Mouse (Mus musculus) left cerebral cortex, adult 9 months (tissue): ENCODE results near the gene Zg16.
"Not testable (repeated sequence)": the region's sequence is repeated elsewhere in the genome, so short reads cannot be mapped to it uniquely, and the experiment has no call there.

ENCODE experiments used
- DNase-seq, 2 experiments: peaks; one replicate each; pipeline ENCODE4 v3.0.0; 2022; ENCODE audit warnings: low spot score in 2 of 2

The Zg16 gene

DNA sequence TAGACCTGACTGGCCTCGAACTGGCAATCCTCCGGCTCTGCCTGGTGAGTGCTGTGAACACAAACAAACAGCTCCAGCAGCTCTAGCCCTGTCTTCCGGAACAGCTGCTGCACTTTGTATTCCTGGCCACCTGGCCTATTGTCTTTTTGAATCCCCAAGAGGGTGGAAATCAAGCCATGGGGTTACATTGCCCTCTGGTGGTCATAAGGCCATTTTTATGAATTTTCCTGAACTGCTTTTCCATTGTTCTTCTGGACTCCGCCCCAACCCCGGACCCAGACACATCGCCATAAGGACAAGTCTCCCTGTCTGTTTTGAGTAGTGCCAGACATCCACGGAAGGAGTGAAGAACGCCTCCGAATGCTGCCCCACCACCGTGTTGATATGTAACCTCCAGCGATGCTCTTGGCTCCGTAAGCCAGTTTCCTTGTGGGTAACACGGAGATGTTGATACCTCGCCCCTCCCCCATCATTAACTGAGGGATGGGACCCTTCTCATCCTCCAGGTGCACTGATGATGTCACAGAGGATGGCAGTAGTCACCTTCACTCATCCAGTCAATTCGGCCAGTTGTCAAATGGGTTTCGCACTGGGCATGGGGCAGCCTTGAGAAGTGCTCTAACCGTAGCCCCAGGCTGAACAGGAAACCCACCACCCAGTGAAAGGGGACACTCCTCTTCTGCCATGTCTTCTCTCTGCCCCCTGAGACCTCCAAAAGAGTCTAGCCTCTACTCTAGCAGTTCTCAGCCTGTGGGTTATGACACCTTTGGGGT is 17.6 kb upstream of the Zg16 start:
- DNase-seq, result peak in 1 of 2 experiments; percentile 92

DNA sequence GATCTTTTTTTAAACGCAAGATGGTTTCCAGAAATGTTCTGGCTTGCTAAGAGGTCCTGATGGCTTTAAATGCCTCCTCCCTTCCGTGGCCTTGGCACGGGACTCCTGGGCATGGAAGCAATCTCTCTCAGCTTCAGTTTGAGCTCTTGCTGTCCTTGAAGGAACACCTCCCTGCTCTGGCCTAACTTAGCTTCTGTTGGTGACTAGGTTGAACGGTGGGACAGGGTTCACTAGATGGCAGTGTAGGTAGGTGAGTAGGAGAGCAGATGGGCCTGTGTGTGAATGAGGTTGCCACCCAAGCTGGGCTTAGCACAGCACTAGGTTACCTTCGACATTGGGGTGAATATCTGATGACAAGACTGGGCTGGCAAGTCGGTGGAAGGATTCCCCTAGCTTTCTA is 16.8 kb upstream of the Zg16 start:
- no peak for DNase-seq

DNA sequence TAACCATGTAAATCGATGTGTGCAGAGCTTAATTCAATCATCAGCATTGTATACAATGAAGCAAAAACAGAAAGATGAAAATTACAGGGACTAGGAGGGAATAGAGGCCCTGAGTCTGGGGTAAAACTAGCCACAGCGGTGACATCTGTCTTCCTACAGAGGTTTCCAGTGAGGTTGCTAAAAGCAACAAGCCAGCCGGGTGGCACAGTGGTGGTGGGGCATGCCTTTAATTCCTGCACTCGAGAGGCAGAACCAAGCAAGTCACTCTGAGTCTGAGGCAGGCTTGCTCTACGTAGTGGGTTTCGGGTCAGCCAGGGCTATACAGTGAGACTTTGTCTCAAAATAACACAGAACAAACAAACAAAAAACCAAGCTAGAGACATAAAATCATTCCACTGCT is 15.0 kb upstream of the Zg16 start:
- no peak for DNase-seq

DNA sequence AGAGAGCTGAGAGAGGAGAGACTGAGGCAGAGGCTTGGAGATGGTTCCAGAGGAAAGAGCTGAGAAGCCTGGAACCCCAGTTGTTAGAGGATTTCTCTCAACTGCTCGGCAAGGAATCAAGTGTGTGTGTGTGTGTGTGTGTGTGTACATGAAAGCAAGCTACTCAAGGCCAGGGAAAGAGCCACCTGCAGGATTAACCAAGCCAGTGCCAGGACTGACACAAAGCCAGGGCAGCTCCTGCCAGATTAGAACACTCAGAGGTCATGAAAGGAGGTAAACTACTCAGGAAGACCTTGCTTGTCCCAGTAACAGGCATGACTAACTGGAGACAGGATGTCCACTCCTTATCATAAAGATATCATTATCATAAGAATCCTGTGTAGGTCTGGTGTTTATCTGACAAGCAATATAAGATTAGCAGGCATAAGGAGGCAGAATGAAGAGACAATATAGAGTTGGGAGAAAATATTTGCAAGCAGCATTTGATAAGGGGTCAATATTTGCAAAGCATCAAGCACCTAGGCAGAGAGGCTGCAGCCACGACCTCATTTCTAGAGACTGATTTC is 14.4 kb upstream of the Zg16 start:
- no peak for DNase-seq

DNA sequence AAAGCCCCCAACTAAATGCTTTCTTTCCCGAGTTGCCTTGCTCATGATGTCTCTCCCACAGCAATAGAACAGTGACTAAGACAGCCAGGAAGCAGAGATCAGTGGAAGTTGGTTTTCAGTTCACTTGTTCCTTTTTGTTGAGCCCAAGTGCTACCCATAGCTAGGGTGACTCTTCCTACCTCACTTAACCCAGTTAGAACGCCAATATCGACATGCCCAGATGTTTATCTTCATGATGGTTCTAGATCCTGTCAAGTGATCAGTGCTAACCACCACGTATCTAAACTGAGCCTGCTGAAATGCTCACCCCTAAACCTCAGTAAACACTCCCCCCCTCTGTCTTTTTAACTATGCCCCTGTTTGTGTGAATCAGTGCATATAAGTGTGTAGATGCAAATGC is 12.4 kb upstream of the Zg16 start:
- no peak for DNase-seq

DNA sequence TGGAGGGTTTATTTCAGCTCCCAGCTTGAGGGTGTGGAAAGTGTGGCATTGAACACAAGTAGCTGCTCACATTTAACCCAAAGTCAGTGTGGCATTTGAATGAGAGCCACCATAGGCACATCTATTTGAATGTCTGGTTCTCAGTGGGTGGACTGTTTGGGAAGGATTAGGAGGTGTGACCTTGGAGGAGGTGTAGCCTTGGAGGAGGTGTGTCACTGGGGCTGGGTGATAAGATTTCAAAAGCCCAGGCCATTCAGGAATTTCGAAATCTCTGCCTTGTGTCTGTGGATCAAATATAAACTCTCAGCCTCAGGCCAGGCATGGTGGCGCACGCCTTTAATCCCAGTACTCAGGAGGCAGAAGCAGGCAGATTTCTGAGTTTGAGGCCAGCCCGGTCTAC is 11.8 kb upstream of the Zg16 start:
- no peak for DNase-seq

DNA sequence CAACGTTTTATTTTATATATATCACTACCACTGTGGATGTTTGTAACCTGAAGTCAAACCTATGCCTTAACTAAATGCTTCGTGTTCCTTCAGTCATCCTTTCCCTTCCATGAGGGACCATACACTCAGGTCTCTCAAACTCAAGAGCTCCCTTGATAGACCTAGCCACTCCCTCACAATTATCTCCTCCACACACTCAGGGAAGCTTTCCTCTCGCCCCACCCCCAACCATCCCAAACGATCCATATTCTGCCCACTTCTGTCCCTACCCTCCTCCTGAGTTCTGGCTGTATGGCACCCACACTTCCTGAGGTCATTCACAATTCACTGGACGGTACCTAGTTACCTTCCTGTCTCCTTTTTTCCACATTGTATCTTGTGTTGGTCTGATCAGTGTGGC is 11.4 kb upstream of the Zg16 start:
- DNase-seq, result no peak

DNA sequence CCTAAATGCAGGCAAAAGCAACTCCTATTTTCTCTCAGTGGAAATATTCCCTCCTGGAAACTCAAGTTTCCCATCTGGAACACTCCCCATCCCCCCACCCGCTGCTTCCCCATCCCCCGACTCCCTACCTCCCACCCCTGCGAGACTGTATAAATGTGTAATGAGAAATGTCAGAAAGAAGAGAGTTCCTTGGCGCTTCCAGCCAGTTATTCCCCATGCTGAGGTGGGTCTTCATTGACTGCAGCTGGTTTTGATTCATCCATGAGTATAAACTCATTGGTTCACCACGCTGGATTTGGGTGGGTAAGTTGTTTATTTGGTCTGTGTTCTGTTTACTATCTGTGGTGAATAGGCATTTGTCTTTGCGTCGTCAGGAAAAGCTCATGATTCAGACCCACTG is 9.3 kb upstream of the Zg16 start:
- DNase-seq, result no peak

DNA sequence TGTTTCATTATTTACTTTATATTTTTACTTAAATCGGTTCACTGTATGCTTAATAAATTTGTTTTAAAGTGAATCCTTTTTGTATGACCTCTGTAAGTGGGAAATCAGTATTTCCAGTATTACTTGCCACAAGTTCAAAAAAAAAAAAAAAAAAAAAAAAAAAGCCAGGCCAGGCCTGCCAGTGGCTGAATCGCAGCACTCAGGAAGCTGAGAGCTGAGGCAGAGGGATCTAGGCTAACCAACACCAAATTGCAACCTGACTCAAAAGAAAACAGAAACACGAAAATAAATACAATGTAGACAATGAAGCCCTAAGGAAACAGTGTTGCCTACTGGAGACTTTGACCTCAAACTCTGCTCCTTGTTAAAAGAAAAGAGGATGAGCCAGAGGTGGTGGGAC is 6.8 kb upstream of the Zg16 start:
- no peak for DNase-seq

DNA sequence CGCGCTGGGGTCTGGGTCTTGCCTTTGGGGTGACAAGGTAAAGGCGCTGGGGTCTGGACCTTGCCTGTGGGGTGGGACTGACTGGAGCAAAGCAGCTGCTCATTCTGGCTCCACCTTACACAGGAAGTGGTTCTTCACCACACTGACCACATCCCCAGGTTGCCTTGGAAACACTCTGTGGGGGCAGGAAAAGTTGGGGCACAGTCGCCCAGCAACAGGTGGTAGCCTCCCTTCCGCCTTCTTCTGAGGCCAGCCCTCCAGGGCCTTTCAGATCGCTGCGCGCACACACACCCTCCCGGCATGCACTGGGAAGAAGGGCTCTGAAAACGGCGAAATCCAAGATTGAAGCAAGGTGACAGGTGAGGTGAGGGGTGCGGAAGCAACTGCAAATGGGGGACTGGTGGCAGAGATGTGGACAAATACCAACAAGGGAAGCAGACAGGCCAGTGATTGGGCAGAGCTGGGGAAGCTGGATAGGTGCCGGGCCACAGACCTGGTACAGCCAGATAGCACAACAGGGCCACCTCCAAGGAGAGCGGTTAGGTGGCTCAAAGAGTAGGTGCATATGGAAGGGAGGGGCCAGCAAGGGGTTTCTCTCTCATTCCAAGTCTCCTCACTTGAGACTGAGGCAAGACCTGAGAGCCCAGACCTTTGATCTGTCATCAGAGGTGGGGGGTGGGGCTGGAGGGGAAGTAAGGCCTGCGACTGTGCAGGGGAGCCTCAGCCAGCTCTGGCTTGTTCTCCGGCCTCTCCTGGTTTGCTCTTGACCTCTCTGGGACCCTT is 4.2 kb upstream of the Zg16 start, which contains the start of gene AI467606:
Gene AI467606 (plus strand): TSS at position 246 of the 783 bp plus-strand sequence.
- no peak for DNase-seq

DNA sequence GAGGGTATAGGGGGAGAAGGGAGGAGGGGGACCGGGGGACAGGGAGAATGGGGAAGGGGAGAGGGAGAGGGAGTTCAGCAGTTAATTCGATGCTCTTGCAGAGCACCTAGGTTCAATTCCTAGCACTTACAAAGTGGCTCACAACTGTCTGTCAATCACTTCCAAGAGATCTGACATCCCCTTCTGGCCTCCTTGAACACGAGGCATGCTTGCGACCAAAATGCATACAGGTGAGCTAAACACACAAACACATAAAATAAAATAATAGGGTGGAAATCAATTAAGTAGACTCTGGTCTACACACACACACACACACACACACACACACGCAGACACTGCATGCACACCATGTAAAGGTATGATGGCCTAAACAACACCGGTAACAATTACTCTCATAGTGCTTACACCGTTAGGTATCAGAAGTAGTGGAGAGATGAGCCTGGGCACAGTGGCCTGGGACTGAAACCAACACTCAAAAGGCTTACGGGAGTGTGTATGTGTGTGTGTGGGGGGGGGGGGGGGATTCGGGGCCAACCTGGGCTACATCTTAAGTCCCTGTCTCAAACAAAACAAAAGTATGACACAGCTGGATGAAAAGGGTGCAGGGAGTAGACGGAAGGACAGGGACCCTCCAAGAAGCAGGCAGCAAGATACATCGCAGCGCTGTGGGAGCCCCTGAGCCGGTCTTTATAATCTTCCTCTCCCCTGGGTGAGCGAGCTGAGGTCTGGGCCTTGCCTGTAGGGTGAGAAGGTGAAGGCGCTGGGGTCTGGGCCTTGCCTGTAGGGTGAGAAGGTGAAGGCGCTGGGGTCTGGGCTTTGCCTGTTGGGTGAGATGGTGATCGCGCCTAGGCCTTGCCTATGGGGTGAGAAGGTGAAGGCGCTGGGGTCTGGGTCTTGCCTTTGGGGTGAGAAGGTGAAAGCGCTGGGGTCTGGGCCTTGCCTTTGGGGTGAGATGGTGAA is 3.3 kb upstream of the Zg16 start:
- DNase-seq, result no peak

DNA sequence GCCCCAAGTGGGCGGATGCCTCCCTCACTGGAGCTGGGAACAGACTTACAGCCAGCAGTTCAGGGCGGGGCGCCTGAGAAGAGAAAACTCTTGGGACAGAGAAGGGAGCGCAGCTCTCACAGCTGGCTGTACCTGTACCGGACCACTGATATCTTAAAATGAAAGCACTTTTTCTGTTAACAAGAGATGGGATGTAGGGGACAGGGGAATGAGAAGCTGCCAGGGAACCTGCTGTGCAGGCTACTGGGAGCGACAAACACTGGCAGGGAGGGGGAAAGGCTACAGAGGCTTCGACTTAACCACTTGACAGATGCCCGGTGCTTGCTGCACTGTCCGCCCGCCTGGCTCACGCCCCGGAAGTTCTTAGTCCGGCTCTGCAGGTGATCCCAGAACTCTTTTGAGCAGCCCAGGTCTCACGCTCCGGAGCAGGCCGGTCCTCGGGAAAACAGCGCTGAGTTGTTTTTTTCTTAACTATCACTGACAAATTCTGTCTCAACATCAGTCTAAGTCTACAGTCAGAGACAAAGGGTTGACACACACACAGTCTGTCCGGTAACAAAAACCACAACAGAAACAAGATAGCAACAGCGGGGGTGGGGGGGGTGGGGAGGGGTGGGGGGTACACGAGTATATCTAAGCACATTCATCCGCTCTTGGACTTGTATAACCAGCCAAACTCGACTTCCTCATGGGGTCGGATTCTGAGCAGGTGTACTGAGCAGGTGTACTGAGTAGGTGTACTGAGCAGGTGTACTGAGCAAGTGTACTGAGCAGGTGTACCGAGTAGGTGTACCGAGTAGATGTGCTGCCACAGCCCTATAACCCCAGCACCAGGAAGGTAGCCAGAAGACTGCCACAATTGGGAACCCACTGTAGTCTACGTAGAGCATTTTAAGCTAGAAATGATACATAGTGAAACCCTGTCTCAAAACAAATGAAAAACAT is 2.0 kb upstream of the Zg16 start:
- DNase-seq, result no peak

DNA sequence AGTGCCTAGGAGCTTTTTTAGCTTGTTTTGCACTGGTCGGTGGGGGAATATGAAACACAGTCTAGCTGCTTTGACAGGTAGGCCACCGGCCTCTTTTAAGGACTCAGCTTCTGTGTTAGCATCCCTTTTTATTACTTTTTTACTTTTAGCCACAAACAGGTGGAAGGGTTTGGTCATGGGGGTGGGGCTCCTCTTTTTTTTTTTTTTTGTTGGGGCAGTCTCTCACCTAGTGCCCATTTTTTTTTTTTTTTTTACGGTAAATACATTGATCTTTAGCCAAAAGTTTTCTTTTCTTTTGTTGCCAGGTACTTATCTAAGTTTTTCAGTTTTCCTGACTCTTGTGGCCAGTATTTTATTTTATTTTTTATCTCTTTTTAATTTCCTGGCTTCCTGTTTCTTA is 955 bp upstream of the Zg16 start:
- DNase-seq, result no peak

DNA sequence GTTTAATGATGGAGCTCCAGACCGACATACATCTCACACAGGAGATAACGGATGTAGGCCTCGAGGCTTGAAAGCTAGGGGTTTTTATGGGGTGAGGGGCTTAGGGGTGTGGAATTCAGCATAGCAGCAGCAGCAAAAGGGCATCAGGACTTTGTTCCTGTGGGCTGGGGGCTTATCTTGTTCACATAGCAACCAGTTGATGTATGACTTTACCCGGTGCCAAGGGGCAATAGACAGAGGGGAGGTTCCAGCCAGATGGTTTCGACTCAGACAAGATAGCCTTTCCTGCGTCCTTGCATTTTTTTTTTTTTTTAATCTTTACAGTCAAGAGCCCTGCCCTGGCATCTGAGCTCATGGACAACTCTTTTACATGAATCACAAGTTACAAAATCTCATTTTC is 1.4 kb downstream of the Zg16 start:
- not testable (repeated sequence) for DNase-seq

DNA sequence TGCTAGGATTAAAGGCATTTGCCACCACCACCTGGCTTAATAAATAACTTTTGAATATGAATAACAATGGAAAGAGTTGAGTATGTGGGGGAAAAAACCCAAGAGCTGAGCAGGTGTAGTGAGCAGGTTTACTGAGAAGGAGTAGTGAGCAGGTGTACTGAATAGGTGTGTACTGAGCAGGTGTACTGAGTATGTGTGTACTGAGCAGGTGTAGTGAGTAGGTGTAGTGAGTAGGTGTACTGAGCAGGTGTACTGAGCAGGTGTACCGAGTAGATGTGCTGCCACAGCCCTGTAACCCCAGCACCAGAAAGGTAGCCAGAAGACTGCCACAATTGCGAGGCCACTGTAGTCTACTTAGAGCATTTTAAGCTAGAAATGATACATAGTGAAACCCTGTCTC is 2.3 kb downstream of the Zg16 start:
- no peak for DNase-seq

DNA sequence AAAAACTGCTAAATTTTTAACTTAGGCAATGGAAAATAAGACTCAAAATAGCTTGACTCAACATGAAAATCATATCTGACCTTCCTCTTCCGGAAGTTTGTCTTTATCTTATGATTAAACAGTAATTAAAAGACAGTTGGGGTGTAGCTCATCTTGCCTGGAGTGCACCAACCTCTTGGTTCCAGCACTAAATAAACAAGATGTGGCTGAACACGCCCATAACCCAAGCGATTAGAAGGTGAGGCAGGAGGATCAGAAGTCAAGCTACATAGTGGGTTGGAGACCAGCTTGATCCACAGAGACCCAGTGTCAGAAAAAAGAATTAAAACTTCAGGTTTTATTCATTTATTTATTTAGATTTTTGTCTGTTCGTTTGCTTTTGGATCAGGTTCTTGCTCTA is 3.4 kb downstream of the Zg16 start:
- no peak for DNase-seq

DNA sequence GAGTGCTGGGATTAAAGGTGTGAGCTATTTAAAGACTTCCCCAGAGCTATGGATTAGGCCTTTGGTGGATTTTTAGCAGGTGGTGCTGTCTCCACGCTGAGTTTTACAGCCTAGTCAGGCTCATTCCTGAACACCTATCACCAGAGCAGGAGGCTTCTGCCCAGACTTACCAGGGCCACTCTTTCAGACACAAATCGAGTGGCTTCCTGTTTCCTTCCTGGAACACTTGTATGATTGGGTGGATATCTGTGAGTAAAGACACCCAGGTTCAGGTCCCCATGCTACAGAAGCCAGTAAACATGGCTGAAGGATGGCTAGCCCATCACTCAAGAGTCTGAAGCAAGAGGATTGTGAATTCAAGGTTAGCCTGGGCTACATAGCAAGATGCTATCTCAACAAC is 4.1 kb downstream of the Zg16 start:
- no peak for DNase-seq

DNA sequence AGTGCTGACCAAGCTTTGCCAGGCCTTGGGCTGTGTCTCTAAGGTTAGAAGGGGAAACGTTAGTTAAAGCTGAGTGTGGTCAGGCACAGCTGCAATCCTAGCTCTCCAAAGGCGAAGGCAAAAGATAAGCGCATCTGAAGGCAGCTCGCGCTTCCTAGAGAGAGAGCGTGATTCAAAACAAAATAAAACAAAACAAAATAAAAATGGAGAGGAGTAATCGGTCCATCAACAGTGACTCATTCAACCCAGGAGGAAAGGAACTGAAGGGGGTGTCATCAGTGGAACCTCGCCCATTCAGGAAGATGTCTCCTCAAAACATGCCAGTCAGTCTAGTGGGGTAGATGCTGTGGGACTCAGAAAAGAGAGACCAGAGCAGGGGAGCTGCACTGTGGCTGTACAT is 4.9 kb downstream of the Zg16 start:
- no peak for DNase-seq

DNA sequence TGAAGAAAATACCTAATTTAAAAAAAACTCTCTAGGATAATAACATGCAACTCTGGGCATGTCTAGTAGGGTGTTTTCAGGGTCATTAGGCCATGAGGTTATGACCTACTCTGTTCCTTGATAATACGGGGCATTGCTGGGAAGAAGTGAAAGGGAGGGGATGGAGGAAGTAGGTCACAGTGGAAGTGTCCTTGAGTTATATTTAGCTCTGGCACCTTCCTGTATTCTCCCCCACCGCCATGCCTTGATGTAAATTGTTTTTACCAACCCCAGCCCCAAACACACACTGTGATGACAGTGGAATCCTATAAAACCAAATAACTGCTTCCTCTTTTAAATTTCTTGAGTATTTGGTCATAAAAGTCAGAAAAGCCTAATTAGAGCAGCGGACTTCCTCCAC is 7.1 kb downstream of the Zg16 start:
- no peak for DNase-seq

DNA sequence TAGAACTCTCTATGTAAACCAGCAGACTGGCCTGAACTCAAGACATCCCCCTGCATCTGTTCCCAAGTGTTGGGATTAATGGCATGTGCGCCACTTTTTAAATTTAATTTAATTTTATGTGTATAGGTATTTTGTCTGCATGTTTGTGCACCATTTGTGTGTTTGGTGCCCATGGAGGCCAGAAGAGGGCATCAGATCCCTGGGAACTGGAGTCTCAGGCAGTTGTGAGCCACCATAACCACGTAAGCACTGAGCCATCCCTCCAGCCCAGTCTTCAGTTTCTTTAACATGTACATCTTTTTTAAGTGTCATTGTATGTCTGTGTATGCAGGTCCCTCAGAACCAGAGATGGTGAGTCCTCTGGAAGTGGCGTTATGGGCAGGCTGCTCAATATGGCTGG is 9.4 kb downstream of the Zg16 start:
- no peak for DNase-seq

DNA sequence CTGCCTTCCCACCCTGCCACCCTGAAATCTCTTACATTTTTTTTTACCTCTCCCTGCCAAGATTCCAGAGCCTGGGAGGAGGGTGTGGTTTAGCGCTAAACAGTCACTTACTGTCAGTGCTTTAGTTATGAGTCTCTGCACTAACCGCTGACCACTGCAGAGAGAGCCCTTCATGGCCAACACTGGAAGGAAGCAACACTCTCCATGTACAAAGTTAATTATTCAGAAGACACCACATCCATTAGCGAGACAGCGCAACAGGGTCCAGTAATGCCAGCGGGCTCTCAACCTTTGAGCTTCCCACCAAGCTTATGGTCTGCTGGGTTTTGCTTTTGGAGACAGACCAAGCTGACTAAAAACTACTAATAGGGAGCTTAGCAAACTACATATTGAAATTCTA is 10.9 kb downstream of the Zg16 start:
- DNase-seq, result no peak
